Mouse (Mus musculus): ENCODE measurements at regions not wholly inside any gene's neighbourhood (a gene's known extent, or its start where the extent isn't known, plus 50 kb on each side); places are given as distances from the start of the nearest gene placed in this dataset.

DNA sequence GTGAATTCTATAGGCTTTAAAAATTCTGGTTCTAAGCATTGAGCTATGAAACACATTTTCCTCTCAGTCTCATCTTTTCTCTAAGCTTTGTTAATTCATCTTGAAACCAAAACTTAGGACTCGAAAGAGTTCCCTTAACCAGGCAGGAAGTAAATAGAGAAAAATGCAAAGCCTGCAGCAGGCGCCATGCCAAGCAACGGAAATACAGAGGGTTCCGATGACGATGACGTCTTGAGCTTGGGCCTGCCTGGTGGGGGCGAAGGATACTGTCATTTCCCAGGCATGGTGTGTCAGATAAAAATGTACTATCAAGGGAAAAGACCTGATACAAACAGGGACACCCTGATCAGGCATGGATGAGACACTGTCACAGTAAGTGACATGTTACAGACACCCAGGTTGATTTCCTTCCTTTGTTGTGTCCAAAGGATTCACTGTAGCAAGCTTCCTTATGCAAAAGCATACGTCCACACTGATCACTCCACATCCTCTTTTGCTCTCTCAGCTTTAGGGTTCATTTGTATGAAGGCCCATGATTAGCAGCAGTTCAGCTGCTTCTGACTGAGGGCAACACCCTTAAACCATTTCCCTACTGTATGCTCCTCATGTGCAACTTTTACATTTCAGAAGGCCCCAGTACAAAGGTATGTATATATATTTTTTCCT is 135.0 kb downstream of the Cemip2 start:
- H3K9ac ChIP-seq = no peak overlapping the region
- no peak overlapping the region for H3K4me3 ChIP-seq
- no peaks in the 10 kb centered on the region for H3K4me1 ChIP-seq
- no peak overlapping the region for H3K27ac ChIP-seq
- H3K9me3 ChIP-seq = no peaks in the 10 kb centered on the region
- H3K36me3 ChIP-seq (replicated peaks) = no peaks in the 10 kb centered on the region
- WGBS = 83% methylated on average over 8 of the region's 8 CpGs
- no peak for ATAC-seq (replicated peaks)
- H3K27me3 ChIP-seq (replicated peaks) = no peaks in the 10 kb centered on the region
- H3K4me2 ChIP-seq = no peak overlapping the region

DNA sequence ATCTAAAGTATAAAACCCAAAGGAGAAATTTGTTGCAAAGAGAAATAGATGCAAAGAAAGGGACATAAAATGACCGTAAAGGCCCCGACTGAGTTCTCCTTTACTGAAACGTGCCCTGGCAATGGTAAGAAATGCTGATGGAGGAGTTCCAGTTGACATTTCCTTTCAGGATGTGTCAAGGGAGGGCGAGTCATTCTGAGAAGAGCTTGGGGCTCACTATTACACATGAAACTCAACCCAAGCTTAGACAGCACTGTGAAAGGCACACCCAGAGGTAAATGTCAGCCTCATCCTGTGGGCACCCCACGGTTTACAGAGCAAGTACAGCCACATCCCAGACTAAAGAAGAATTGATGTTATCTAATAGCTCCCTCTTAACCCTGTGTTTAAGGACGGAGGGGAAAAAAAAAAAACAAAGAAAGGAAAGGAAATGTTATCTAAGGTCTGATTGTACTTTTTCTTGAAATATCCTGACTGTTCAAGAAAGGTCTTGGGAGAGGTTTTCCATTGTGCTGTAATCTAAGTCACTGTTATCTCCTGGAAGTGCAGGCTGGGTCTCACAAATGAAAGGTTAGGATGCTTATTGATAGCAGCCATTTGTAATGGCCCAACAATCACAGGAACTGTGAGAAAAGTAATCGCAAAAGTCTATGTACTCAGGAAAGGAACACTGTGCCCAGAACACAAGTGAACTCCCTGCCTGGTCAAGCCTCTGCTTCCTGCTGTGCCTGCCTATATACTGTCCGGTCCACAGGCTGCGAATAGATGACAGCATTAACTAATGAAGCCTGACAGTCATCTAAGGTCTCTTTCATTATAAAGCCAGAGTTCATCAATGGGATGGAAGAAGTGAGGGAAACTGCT is 135.8 kb downstream of the Cemip2 start:
- no peak overlapping the region for H3K27ac ChIP-seq
- H3K27me3 ChIP-seq (replicated peaks) = no peaks in the 10 kb centered on the region
- H3K9me3 ChIP-seq = no peaks in the 10 kb centered on the region
- 45% methylated on average over 9 of the region's 9 CpGs for WGBS
- H3K36me3 ChIP-seq (replicated peaks) = no peaks in the 10 kb centered on the region
- H3K4me1 ChIP-seq = no peaks in the 10 kb centered on the region
- no peak overlapping the region for H3K4me3 ChIP-seq
- H3K9ac ChIP-seq = no peak overlapping the region
- ATAC-seq (replicated peaks) = no peak
- no peak overlapping the region for H3K4me2 ChIP-seq

DNA sequence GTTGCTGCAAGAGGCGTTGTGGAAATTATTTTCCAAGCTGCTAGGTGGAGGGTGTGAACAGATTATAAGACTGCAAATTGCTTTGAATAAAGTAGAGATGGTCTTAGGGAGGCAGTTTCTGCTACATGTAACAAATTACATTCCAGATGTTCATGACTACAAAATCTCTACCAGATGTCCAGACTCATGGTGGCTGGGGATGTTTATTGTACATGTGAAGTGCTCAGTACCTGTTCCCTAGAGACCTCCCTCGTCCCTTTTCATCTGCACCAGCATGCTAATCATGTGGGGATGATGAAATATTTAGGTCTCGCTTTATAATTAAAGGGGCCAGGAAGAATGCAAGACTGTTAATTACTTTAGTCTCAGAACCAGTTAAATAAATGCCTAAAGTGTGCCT is 136.5 kb downstream of the Cemip2 start:
- Histone ChIP-seq H3K27ac (no peak overlapping the region), H3K27me3 (replicated peaks) (no peaks in the 10 kb centered on the region), H3K4me3 (no peak overlapping the region), H3K4me2 (no peak overlapping the region), H3K36me3 (replicated peaks) (no peaks in the 10 kb centered on the region), H3K4me1 (no peaks in the 10 kb centered on the region), H3K9ac (no peak overlapping the region), H3K9me3 (no peaks in the 10 kb centered on the region)
- ATAC-seq (replicated peaks) = no peak
- WGBS = 44% methylated on average over 3 of the region's 3 CpGs

DNA sequence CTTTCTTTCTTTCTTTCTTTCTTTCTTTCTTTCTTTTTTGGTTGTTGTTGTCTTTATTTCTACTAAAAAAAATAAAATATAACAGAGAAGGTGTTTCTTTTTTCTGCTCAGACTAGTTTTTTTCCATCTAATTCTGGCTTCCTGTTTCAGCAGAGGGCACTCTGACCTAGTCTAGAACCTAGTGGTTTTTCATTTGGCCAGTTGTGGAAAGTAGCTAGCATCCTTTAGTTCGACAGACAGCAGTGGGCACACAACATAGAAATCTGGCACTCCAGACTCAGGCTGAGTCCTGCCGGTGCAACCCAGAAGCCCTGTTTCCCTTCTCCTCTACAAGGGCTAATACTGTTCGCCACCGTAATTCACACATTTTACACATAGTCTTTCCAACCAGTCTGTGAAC is 140.0 kb downstream of the Cemip2 start:
- Histone ChIP-seq H3K9me3 (no peaks in the 10 kb centered on the region), H3K27me3 (replicated peaks) (no peaks in the 10 kb centered on the region), H3K4me2 (no peak overlapping the region), H3K27ac (no peak overlapping the region), H3K4me1 (no peaks in the 10 kb centered on the region), H3K4me3 (no peak overlapping the region), H3K36me3 (replicated peaks) (no peaks in the 10 kb centered on the region), H3K9ac (no peak overlapping the region)
- ATAC-seq (replicated peaks) = no peak
- WGBS = 81% methylated on average over 4 of the region's 4 CpGs

DNA sequence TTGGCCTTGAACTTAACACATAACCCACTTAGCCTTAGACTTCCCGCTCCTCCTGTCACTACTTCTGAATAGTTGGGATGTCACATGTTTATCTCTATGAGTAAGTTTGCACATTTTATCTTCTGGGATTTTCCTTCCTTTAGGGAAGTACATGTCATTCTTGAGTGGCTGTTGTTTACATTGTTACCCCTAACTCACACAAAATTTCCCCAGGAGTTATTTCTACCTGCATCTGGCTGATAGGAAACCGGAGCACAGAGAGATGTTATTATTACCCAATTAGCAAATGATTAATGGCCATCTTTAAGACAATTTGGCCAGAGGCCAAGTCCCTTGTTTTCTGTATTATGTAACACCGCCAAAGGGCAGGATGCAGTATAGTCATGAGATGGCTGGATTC is 140.9 kb downstream of the Cemip2 start:
- ATAC-seq (replicated peaks) = no peak
- Histone ChIP-seq H3K27me3 (replicated peaks) (no peaks in the 10 kb centered on the region), H3K9ac (no peak overlapping the region)

DNA sequence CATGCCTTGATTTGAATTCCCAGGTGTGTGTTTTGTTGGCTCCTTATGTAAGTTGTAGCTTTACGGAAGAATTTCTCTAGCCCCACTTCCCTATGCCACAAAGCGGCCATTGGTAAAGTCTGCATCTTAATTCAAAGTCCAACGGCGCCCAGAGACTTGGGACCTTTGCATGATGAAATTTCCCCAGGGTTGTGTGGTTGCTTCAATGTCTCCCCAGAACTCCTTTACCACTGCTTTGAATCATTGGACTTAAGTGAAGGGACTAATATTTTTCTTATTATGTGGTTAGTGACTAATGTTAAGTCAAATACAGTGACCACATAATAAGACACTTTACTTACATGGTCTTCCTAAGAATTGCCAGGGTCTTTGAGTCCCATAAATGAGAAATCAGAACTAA is 162.0 kb downstream of the Cemip2 start:
- Histone ChIP-seq H3K9me3 (no peaks in the 10 kb centered on the region), H3K27me3 (replicated peaks) (no peaks in the 10 kb centered on the region), H3K4me1 (no peaks in the 10 kb centered on the region), H3K9ac (no peak overlapping the region), H3K4me3 (no peak overlapping the region), H3K36me3 (replicated peaks) (no peaks in the 10 kb centered on the region), H3K4me2 (no peak overlapping the region), H3K27ac (no peak overlapping the region)
- ATAC-seq (replicated peaks) = no peak
- 92% methylated on average over 4 of the region's 4 CpGs for WGBS

More for the DNA sequence above, 140.9 kb downstream of the Cemip2 start:
- no peak overlapping the region for H3K4me2 ChIP-seq
- no peaks in the 10 kb centered on the region for H3K36me3 ChIP-seq (replicated peaks)
- no peak overlapping the region for H3K27ac ChIP-seq
- no peak overlapping the region for H3K4me3 ChIP-seq
- H3K4me1 ChIP-seq = no peaks in the 10 kb centered on the region
- no peaks in the 10 kb centered on the region for H3K9me3 ChIP-seq
- WGBS = 67% methylated on average over 3 of the region's 3 CpGs

DNA sequence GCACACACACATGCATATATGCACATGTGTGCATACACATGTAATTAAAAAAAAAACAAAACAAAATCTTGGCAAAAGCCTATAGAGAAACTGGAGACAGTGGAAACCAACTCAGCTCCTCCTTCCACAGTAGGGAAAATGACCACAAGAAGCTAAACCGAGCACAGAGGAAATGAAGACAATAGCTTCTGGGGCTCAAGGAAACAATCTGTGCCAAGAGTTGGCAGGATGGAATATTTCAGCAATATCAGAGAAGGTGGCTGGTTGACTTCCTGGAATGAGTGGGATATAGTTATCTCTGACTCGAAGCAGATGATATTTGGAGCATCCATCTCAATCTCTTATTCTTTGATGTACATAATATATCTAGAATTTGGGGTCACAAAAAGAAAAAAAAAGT is 163.6 kb downstream of the Cemip2 start:
- no peak for ATAC-seq (replicated peaks)
- no peaks in the 10 kb centered on the region for H3K4me1 ChIP-seq
- no peak overlapping the region for H3K9ac ChIP-seq
- no peaks in the 10 kb centered on the region for H3K36me3 ChIP-seq (replicated peaks)
- 83% methylated on average over 2 of the region's 2 CpGs for WGBS
- H3K9me3 ChIP-seq = no peaks in the 10 kb centered on the region
- H3K4me3 ChIP-seq = no peak overlapping the region
- H3K4me2 ChIP-seq = no peak overlapping the region
- H3K27me3 ChIP-seq (replicated peaks) = no peaks in the 10 kb centered on the region
- H3K27ac ChIP-seq = no peak overlapping the region

DNA sequence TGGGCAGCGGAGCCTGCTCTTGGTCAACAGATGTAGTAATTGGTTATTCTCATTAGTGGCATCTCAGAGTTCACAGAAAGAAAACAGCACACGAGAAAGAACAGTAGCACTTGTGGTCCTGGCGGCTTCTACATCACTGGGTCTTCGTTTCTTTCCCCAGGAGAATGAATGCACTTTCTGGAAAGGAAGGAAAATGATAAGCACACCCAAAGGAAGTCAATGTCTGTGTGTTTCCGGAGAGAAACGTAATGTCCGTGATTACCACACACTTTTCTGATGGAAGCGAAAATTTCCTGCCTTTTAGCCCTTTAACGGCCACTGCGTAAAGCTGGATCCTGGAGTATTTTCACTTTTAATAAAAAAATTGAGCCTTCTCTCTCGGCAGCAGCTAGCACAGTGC is 164.1 kb downstream of the Cemip2 start:
- Histone ChIP-seq H3K36me3 (replicated peaks) (no peaks in the 10 kb centered on the region), H3K27me3 (replicated peaks) (no peaks in the 10 kb centered on the region), H3K9me3 (no peaks in the 10 kb centered on the region), H3K4me2 (no peak overlapping the region), H3K27ac (no peak overlapping the region), H3K9ac (no peak overlapping the region), H3K4me3 (no peak overlapping the region), H3K4me1 (no peaks in the 10 kb centered on the region)
- no peak for ATAC-seq (replicated peaks)
- WGBS = 60% methylated on average over 11 of the region's 11 CpGs

DNA sequence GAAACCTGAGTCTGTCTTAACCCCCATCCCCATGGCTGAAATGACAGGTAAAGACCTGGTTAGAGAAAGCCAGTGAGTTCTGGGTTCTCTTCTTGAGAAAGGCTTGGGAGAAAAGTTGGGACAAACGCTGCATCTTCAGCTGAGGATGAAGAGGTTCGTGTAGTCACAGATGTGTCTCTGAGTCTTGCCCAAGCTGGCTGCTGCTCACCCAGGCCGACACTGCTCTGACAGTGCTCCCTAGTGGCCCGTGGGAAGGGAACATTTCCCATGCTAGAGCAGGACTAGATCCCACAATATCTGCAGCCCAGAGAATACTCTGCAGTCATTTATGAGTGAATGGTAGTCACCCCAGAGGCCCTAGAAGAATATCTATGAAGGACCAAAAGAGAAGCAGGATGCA is 165.3 kb downstream of the Cemip2 start:
- Histone ChIP-seq H3K4me1 (no peaks in the 10 kb centered on the region), H3K27me3 (replicated peaks) (no peaks in the 10 kb centered on the region), H3K4me3 (no peak overlapping the region), H3K9ac (no peak overlapping the region), H3K36me3 (replicated peaks) (no peaks in the 10 kb centered on the region), H3K9me3 (no peaks in the 10 kb centered on the region), H3K4me2 (no peak overlapping the region), H3K27ac (no peak overlapping the region)
- 65% methylated on average over 4 of the region's 4 CpGs for WGBS
- no peak for ATAC-seq (replicated peaks)

DNA sequence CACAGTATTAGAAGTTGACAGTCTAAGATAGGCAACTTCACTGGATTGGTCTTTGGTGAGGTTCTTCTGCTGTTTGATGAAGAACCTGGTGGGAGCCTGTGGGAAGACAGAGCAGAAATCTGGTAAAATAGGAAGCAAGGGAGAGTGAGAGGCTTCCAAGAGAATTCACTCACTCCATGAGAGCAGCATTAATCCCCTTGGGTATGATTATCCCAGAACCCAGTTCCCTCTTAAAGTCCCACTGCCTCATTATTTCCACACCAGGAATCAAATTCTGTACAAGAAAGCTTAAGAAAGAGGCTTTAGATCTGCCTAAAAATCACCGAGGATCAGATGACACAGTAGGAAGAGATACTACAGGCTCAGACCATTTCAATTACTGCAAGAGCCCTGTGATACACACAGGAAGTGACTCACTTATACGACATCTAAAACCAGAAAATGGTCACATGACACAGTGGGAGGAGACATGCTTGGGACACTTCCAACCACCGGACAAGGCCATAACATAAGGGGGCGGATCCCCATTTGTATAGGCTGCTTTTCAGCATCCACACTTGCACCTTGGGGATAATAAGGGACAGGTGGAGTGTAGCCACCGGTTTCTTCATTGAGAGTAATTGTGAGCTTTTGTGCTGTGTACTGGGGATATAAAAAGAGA is 168.2 kb downstream of the Cemip2 start:
- no peak overlapping the region for H3K9ac ChIP-seq
- H3K4me3 ChIP-seq = no peak overlapping the region
- 62% methylated on average over 5 of the region's 5 CpGs for WGBS
- H3K4me2 ChIP-seq = no peak overlapping the region
- H3K27ac ChIP-seq = no peak overlapping the region
- no peaks in the 10 kb centered on the region for H3K36me3 ChIP-seq (replicated peaks)
- no peaks in the 10 kb centered on the region for H3K27me3 ChIP-seq (replicated peaks)
- no peaks in the 10 kb centered on the region for H3K4me1 ChIP-seq
- no peaks in the 10 kb centered on the region for H3K9me3 ChIP-seq
- no peak for ATAC-seq (replicated peaks)

DNA sequence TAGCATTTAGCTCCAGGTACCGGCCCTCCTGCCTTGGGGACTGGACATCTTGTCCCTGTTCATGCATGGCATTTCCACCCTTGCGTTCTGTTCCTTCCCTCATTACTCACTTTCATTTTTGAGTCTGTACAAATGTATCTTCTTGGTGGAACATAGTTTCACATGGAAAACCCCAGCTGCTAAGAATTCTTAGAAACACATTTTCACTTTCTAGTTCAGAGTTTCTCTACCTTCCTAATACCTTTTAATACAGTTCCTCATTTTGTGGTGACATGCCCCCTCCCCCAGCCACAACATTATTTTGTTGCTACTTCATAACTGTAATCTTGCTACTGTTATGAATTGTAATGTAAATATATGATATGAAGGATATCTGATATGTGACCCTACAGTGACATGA is 169.9 kb downstream of the Cemip2 start:
- no peak overlapping the region for H3K4me3 ChIP-seq
- H3K9me3 ChIP-seq = no peaks in the 10 kb centered on the region
- H3K27ac ChIP-seq = no peak overlapping the region
- no peaks in the 10 kb centered on the region for H3K4me1 ChIP-seq
- WGBS = 90% methylated on average over 2 of the region's 2 CpGs
- no peaks in the 10 kb centered on the region for H3K27me3 ChIP-seq (replicated peaks)
- no peaks in the 10 kb centered on the region for H3K36me3 ChIP-seq (replicated peaks)
- no peak overlapping the region for H3K9ac ChIP-seq
- ATAC-seq (replicated peaks) = no peak
- no peak overlapping the region for H3K4me2 ChIP-seq

DNA sequence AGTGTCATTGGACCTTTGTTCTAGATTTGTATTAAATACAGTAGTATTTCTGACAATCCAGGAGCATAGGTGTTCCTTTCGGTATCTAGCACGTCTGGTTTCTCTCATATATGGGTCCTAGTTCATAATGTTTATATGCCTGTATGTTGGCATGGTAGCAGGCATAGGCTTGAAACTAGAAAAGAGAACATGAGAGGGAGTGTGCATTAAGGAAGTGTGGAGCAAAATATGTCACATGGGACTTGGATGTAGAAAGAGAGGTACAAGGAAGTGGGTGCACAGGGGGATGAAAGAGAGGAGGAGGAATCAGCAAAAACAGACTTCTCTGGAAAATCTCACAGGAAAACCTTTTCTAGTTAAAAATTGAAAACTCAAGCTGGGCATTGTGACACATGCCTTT is 176.2 kb upstream of the Trpm3 start:
- WGBS = 97% methylated on average over 2 of the region's 2 CpGs
- H3K9ac ChIP-seq = no peak overlapping the region
- no peak overlapping the region for H3K4me2 ChIP-seq
- no peak overlapping the region for H3K4me3 ChIP-seq
- no peak overlapping the region for H3K27ac ChIP-seq
- no peaks in the 10 kb centered on the region for H3K9me3 ChIP-seq
- H3K36me3 ChIP-seq (replicated peaks) = no peaks in the 10 kb centered on the region
- H3K27me3 ChIP-seq (replicated peaks) = no peaks in the 10 kb centered on the region
- no peak for ATAC-seq (replicated peaks)
- no peaks in the 10 kb centered on the region for H3K4me1 ChIP-seq
